Mouse (Mus musculus) C2C12 (cell line): ENCODE data around the gene Sdc3.

ENCODE experiments used
- CTCF ChIP-seq: IDR thresholded peaks from one replicate; pipeline ENCODE4 v1.5.1; 2011; ENCODE audit not compliant: control insufficient read depth, insufficient read depth, insufficient read length
- MYOG ChIP-seq: IDR thresholded peaks from one replicate; pipeline ENCODE4 v1.6.1; 2011; ENCODE audit not compliant: control insufficient read depth, insufficient read length; ENCODE audit errors: extremely low read depth

GRCm38 (mm10) chr4:130820594-130821255 is 28.4 kb downstream of the Sdc3 start:
- TF ChIP-seq CTCF: no peak
- TF ChIP-seq MYOG: no peak
